Mouse (Mus musculus) c-Kit-positive CD71-positive TER-119-positive erythroid progenitor cells, embryonic 14.5 days (primary cell): ENCODE data around the gene Dync1i1.

Experiments
- DNase-seq: peaks from one replicate; pipeline ENCODE4 v3.0.0-alpha.2; 2013; ENCODE audit warnings: low spot score

The Dync1i1 gene

DNA sequence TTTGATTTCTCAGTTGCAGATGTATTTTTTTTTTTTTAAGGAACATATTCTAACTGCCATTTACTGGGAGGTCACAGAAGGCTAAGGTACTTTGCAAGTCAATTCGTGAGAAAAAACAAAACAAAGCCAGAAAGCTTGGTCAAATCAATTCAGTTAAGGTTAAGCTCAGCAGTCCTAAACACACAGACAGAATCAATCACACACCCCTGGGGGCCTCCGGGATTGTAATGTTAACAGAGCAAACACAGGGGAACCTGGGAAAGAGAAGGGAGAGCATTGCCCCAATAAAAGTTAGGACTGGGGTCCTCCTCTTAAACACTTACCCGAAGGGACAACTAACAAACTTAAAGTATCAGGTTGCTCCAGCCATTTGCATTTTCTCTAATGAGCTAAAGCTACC, 344.6 kb downstream of the Dync1i1 start:
- DNase-seq = no peak

DNA sequence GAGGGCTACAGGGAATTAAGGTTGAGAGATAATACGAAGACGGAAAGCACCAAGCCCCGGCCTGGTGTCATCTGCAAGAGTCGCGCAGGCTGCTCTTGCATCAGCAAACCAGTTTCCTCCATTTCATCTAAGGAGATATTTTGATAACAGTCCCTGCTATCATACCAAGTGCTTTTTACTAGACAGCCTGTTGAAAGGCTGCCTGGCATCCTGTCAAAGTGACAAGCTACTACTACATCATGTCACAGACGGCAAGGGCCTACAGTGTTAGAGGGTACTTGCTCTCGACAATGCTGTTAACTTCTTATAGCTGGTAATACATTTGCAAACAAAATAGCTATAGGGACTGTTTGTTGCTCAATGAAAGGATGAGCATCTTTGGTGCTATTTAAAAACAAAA, 345.6 kb downstream of the Dync1i1 start:
- no peak for DNase-seq

DNA sequence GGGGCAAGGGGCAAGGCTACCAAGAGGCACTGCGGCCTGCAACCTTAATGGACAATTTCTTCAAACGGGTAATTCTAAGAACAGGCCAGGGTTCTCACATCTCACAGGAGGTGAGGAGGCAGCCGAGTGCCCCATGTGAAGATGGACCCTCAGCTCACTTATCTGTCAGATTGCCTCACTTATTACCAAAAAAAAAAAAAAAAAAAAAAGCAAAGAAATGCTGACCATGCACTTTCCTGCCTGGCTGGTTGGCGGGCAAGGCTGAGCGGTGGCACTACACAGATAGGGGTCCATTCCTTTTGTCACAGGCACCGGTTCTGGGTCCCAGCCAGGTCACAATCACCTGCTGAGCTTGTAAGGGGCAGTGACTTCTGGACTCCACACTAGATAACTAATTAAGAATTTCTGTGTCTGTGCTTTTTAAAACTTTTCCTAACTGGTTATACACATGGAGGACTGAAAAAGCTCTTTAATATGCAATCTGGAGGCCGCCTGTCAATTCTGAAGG, 350.6 kb downstream of the Dync1i1 start:
- no peak for DNase-seq

DNA sequence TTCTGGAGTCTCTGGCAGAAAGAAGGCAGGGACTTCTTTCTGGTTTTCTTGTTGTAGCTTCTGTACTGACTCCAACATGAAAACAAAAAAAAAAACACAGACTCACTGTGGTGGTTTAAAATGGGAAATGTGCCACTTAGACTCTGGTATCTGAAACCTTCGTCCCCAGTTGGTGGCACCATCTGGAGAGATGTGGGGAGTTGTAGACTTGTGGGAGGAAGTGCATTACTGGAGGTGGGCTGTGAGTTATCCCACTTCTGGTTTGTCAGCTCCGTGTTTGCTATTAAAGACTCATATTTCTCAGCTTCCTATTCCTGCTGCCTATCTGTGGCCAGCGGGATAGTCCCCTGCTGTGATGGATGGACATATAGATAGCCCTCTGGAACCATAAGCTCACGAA, 351.8 kb downstream of the Dync1i1 start:
- no peak for DNase-seq
